8 mouse cellular contexts compared by ENCODE assay signal in the genomic region with DNA sequence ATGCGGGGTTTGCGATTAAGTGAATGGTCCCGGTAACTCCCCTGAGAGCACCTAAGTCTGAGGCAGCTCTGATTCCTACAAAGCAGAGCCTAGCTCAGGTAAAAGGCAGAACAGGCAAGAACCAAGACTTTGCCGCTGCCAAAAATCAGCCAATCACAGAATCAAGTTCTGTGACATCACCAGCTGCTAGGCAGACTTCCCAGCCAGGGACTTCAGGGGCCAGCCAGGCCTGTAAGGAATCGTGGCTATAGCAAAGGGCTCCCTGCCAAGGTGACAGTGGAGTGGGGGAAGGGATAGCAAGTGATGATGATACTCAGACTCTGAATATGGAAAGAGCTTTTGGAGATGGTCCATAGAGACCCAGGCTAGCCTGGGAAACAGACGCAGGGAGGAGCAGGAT. TPM values are rescaled to one million over a fixed set of nuclear protein-coding genes. Genes with fewer than 3 reads are reported as not detected.
A peak's percentile ranks its signal among the peaks of the same experiment; 100 is the strongest.
DNase-seq lines count a peak whose midpoint lies in the region; ATAC-seq and TF ChIP-seq lines count a peak whose summit lies in the region.

No protein-coding gene starts in this region.

- DNase-seq in A20 (ENCODE audit: low read depth, low spot score) (peak; percentile 76), liver (peak; percentile 75)
- peak; percentile 55 for DNase-seq in brain, embryonic 18.5 days (ENCODE audit: low read depth, low spot score)
- DNase-seq in forebrain, embryonic 11.5 days (ENCODE audit: low spot score), result peak; percentile 93
- DNase-seq in kidney, postnatal 0 days (ENCODE audit: low spot score), result peak; percentile 91
- DNase-seq in monocyte, adult 2 months (ENCODE audit: low read depth in 1 of 2, low spot score in 2 of 2), result peak; percentile 47 to 81
- peak; percentile 84 to 88 for DNase-seq in spleen, postnatal 10 days (ENCODE audit: low spot score in 2 of 2)

- ATAC-seq in forebrain, embryonic 11.5 days (replicated peaks; ENCODE audit: low FRiP score), result peak; percentile 57
- 0 out of 2 replicates have a peak, but pooled peaks have one; percentile 6 for ATAC-seq in heart, embryonic 15.5 days (replicated peaks; ENCODE audit: insufficient number of reproducible peaks, insufficient read depth, low FRiP score, low read depth)
- peak; percentile 45 for ATAC-seq in kidney, postnatal 0 days (replicated peaks; ENCODE audit: low FRiP score, low read depth)

- H3K27me3 ChIP-seq in forebrain, embryonic 11.5 days (ENCODE audit: control insufficient read depth, insufficient read depth, low read length), result peaks cover 37% of the 10 kb centered on the region
- H3K27me3 ChIP-seq in heart, embryonic 15.5 days, result no peaks in the 10 kb centered on the region
- no peaks in the 10 kb centered on the region for H3K27me3 ChIP-seq in kidney, postnatal 0 days (ENCODE audit: insufficient read depth, low read length)

- no peaks in the 10 kb centered on the region for H3K36me3 ChIP-seq in forebrain, embryonic 11.5 days (ENCODE audit: control insufficient read depth, insufficient read depth, low read length)
- H3K36me3 ChIP-seq in heart, embryonic 15.5 days, result peaks cover 30% of the 10 kb centered on the region
- 0 out of 2 replicates have a peak, but pooled peaks cover 5% of the 10 kb centered on the region for H3K36me3 ChIP-seq in kidney, postnatal 0 days (ENCODE audit: insufficient read depth, low read length)

- H3K4me1 ChIP-seq in forebrain, embryonic 11.5 days (replicated peaks; ENCODE audit: control insufficient read depth, insufficient read depth, low read length), result peaks cover 19% of the 10 kb centered on the region; the same call in 1 of the 2 replicates
- peaks cover 63% of the 10 kb centered on the region for H3K4me1 ChIP-seq in heart, embryonic 15.5 days (replicated peaks)
- peaks cover 21% of the 10 kb centered on the region; the same call in 1 of the 2 replicates for H3K4me1 ChIP-seq in kidney, postnatal 0 days (replicated peaks; ENCODE audit: insufficient read depth, low read length)

- TF ChIP-seq CTCF in kidney, postnatal 0 days (IDR thresholded peaks at IDR 0.05; ENCODE audit: low read depth), result no peak

- H3K27ac ChIP-seq in forebrain, embryonic 11.5 days (ENCODE audit: low read depth, low read length), result no peak overlapping the region
- peak overlapping the region; percentile 86 for H3K27ac ChIP-seq in heart, embryonic 15.5 days
- no peak overlapping the region for H3K27ac ChIP-seq in kidney, postnatal 0 days

- no peaks in the 10 kb centered on the region for H3K9me3 ChIP-seq in forebrain, embryonic 11.5 days (ENCODE audit: control insufficient read depth, low read length)
- no peaks in the 10 kb centered on the region for H3K9me3 ChIP-seq in heart, embryonic 15.5 days (replicated peaks)
- no peaks in the 10 kb centered on the region for H3K9me3 ChIP-seq in kidney, postnatal 0 days (replicated peaks; ENCODE audit: low read length)

- 11% methylated on average over 6 of the region's 6 CpGs for WGBS in forebrain, embryonic 11.5 days
- 15% methylated on average over 6 of the region's 6 CpGs for WGBS in heart, embryonic 15.5 days
- WGBS in kidney, postnatal 0 days, result 10% methylated on average over 6 of the region's 6 CpGs

- no peak overlapping the region for H3K9ac ChIP-seq in forebrain, embryonic 11.5 days (ENCODE audit: low read length)
- peak overlapping the region; percentile 24; the same call in 1 of the 2 replicates for H3K9ac ChIP-seq in heart, embryonic 15.5 days
- no peak overlapping the region for H3K9ac ChIP-seq in kidney, postnatal 0 days (ENCODE audit: low read depth, low read length)

- peak overlapping the region; percentile 24; the same call in 1 of the 2 replicates for H3K4me2 ChIP-seq in forebrain, embryonic 11.5 days (ENCODE audit: low read depth, low read length, severe bottlenecking)
- peak overlapping the region; percentile 78 for H3K4me2 ChIP-seq in heart, embryonic 15.5 days
- peak overlapping the region; percentile 46 for H3K4me2 ChIP-seq in kidney, postnatal 0 days (ENCODE audit: low read length)

- H3K4me3 ChIP-seq in forebrain, embryonic 11.5 days (ENCODE audit: low read depth, low read length), result no peak overlapping the region
- H3K4me3 ChIP-seq in heart, embryonic 15.5 days, result peak overlapping the region; percentile 15; the same call in 1 of the 2 replicates
- 0 out of 2 replicates have a peak overlapping the region, but pooled peaks have one; percentile 0 for H3K4me3 ChIP-seq in kidney, postnatal 0 days (replicated peaks; ENCODE audit: low read depth, low read length)

RNA-seq across cellular contexts. Expression of a gene that starts 3.6 kb away (rescaled TPM):
- polyA plus RNA-seq in forebrain, embryonic 11.5 days (2014; fragmentation: Nextera tagmentation; extraction: Ambion mirVana), result 46.7 and 52.7 TPM in 2 replicates
- 159 and 177 TPM in 2 replicates for polyA plus RNA-seq in heart, embryonic 15.5 days (2015; fragmentation: Nextera tagmentation; extraction: Ambion mirVana)
- polyA plus RNA-seq in kidney, postnatal 0 days (2015; fragmentation: Nextera tagmentation; extraction: Ambion mirVana), result 164 and 176 TPM in 2 replicates

RNA-seq across cellular contexts. Expression of a gene that starts 13.2 kb away (rescaled TPM):
- 0.52 and 0.87 TPM in 2 replicates for polyA plus RNA-seq in forebrain, embryonic 11.5 days (2014; fragmentation: Nextera tagmentation; extraction: Ambion mirVana)
- polyA plus RNA-seq in heart, embryonic 15.5 days (2015; fragmentation: Nextera tagmentation; extraction: Ambion mirVana), result 2.3 and 2.4 TPM in 2 replicates
- 0.48 and 1.3 TPM in 2 replicates for polyA plus RNA-seq in kidney, postnatal 0 days (2015; fragmentation: Nextera tagmentation; extraction: Ambion mirVana)

RNA-seq across cellular contexts. Expression of a gene that starts 20.5 kb away (rescaled TPM):
- 55.3 and 61.1 TPM in 2 replicates for polyA plus RNA-seq in forebrain, embryonic 11.5 days (2014; fragmentation: Nextera tagmentation; extraction: Ambion mirVana)
- 34.4 and 35.9 TPM in 2 replicates for polyA plus RNA-seq in heart, embryonic 15.5 days (2015; fragmentation: Nextera tagmentation; extraction: Ambion mirVana)
- polyA plus RNA-seq in kidney, postnatal 0 days (2015; fragmentation: Nextera tagmentation; extraction: Ambion mirVana), result 15.2 and 15.4 TPM in 2 replicates

RNA-seq across cellular contexts. Expression of a gene that starts 27.3 kb away (rescaled TPM):
- polyA plus RNA-seq in forebrain, embryonic 11.5 days (2014; fragmentation: Nextera tagmentation; extraction: Ambion mirVana), result 50.3 and 54.3 TPM in 2 replicates
- polyA plus RNA-seq in heart, embryonic 15.5 days (2015; fragmentation: Nextera tagmentation; extraction: Ambion mirVana), result 71.4 and 74.5 TPM in 2 replicates
- polyA plus RNA-seq in kidney, postnatal 0 days (2015; fragmentation: Nextera tagmentation; extraction: Ambion mirVana), result 104 and 107 TPM in 2 replicates

RNA-seq across cellular contexts. Expression of a gene that starts 36.4 kb away (rescaled TPM):
- not detected in 2 replicates for polyA plus RNA-seq in forebrain, embryonic 11.5 days (2014; fragmentation: Nextera tagmentation; extraction: Ambion mirVana)
- polyA plus RNA-seq in heart, embryonic 15.5 days (2015; fragmentation: Nextera tagmentation; extraction: Ambion mirVana), result 0.10 and 1.4 TPM in 2 replicates
- polyA plus RNA-seq in kidney, postnatal 0 days (2015; fragmentation: Nextera tagmentation; extraction: Ambion mirVana), result not detected in 2 replicates

Comparison
In these comparisons a context has a peak if more than half of its experiments do, and no peak if none do; other contexts are left out.
1. ATAC-seq: peak in every context shown above with its lines; median percentile 57 in forebrain, embryonic 11.5 days; 45 in kidney, postnatal 0 days; 6 in heart, embryonic 15.5 days.
2. H3K4me2 ChIP-seq: peak in every context shown above with its lines; median percentile 78 in heart, embryonic 15.5 days; 46 in kidney, postnatal 0 days; 24 in forebrain, embryonic 11.5 days.